Mouse (Mus musculus) thymus, adult 2 months (tissue): Measurements from ENCODE around the gene Uox.

Experiments used
- CTCF ChIP-seq: fragments of 200-500 bp; IDR thresholded peaks from 2 replicates; pipeline ENCODE4 v1.5.1; 2012; ENCODE audit warnings: mild to moderate bottlenecking, control low read depth, low read length, moderate library complexity, borderline replicate concordance; ENCODE audit not compliant: control insufficient read depth, poor library complexity, insufficient read depth; ENCODE audit errors: extremely low read depth
- POLR2A ChIP-seq: fragments of 200-500 bp; IDR thresholded peaks from 2 replicates; pipeline ENCODE4 v1.6.1; 2012; ENCODE audit warnings: mild to moderate bottlenecking, low read length, control low read depth, moderate library complexity; ENCODE audit not compliant: control insufficient read depth, poor library complexity, insufficient read depth; ENCODE audit errors: extremely low read depth

- no peak for TF ChIP-seq CTCF
- no peak for TF ChIP-seq POLR2A
These were observed 29.1 kb downstream of the Uox start for GRCm38 (mm10) chr3:146599198-146599900.
